14 mouse cellular contexts compared by ENCODE assay signal in the genomic region with DNA sequence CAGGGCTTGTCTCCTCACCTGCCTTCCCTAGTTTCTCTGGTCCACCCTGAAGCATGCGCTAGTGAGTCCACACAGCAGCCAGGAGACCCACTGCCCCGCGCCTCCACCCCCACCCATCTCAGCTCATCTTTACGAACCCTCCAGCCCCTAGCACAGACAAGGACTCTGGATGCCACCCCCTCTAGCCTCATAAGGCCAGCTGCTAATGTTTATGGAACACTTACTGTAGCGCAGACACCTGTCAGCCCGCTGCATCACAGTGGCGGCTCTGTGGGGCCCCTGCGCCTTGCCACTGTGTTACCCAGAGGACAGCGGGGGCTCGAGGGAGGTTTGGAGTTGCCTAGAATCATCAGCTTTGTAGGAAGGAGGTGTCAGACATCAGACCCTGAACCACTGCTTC. TPM values are rescaled to one million over a fixed set of nuclear protein-coding genes. Genes with fewer than 3 reads are reported as not detected.
DNase-seq lines count a peak whose midpoint lies in the region; ATAC-seq and TF ChIP-seq lines count a peak whose summit lies in the region.
"Had no signal": no experiment of that assay in that cellular context is flagged by ENCODE, and none has a peak within 500 bp of the region (broad histone marks: within the 10 kb centered on the region; RNA-seq: fewer than 3 reads in every experiment).

No protein-coding gene starts in this region.

- peaks cover 18% of the 10 kb centered on the region for H3K27me3 ChIP-seq in heart, embryonic 12.5 days (replicated peaks)
- H3K27me3 ChIP-seq in hindbrain, embryonic 11.5 days (ENCODE audit: control insufficient read depth, insufficient read depth, low read length): no peaks in the 10 kb centered on the region
- H3K27me3 ChIP-seq in midbrain, embryonic 13.5 days: no peaks in the 10 kb centered on the region

- no peak for ATAC-seq in heart, embryonic 12.5 days (ENCODE audit: insufficient number of reproducible peaks, low FRiP score)
- ATAC-seq in hindbrain, embryonic 11.5 days (ENCODE audit: low FRiP score): peak; percentile 17
- ATAC-seq in midbrain, embryonic 13.5 days: peak; percentile 65
- ATAC-seq in CD4-positive, CD25-positive, alpha-beta regulatory T cell, adult 4 months: no peak
- ATAC-seq in megakaryocyte progenitor cell, adult 5-6 weeks (replicated peaks; ENCODE audit: poor library complexity): no peak

- no peak for TF ChIP-seq POLR2A in cortical plate, adult 2 months (IDR thresholded peaks at IDR 0.05; ENCODE audit: extremely low read depth, insufficient read depth, low read length)

- no peaks in the 10 kb centered on the region for H3K9me3 ChIP-seq in heart, embryonic 12.5 days (replicated peaks)
- H3K9me3 ChIP-seq in hindbrain, embryonic 11.5 days (ENCODE audit: control insufficient read depth, low read length): no peaks in the 10 kb centered on the region
- no peaks in the 10 kb centered on the region for H3K9me3 ChIP-seq in midbrain, embryonic 13.5 days

- no peak for DNase-seq in heart, adult 8-10 months (ENCODE audit: low spot score)
- DNase-seq in hindbrain, embryonic 11.5 days (ENCODE audit: low spot score): peak; percentile 24
- DNase-seq in embryo, embryonic 9.5 days (ENCODE audit: extremely low spot score): no peak
- DNase-seq: cerebellum, postnatal 36 days; gastrocnemius, adult 2 months; lung, adult 2 months had no signal

- no peaks in the 10 kb centered on the region for H3K36me3 ChIP-seq in heart, embryonic 12.5 days
- no peaks in the 10 kb centered on the region for H3K36me3 ChIP-seq in hindbrain, embryonic 11.5 days (ENCODE audit: control insufficient read depth, insufficient read depth, low read length)
- H3K36me3 ChIP-seq in midbrain, embryonic 13.5 days: no peaks in the 10 kb centered on the region

- no peak overlapping the region for H3K4me3 ChIP-seq in heart, embryonic 12.5 days
- no peak overlapping the region for H3K4me3 ChIP-seq in cortical plate, adult 2 months (ENCODE audit: insufficient read depth, low read length)
- H3K4me3 ChIP-seq in hindbrain, embryonic 11.5 days (ENCODE audit: low read depth, low read length): no peak overlapping the region
- no peak overlapping the region for H3K4me3 ChIP-seq in midbrain, embryonic 13.5 days (replicated peaks)
- H3K4me3 ChIP-seq: gastrocnemius, adult 2 months had no signal

- 25% methylated on average over 10 of the region's 10 CpGs for WGBS in heart, embryonic 12.5 days
- 46% methylated on average over 10 of the region's 10 CpGs for WGBS in hindbrain, embryonic 11.5 days
- WGBS in midbrain, embryonic 13.5 days: 34% methylated on average over 10 of the region's 10 CpGs

- H3K27ac ChIP-seq in heart, embryonic 12.5 days (ENCODE audit: poor library complexity, severe bottlenecking): no peak overlapping the region
- peak overlapping the region; percentile 48 for H3K27ac ChIP-seq in cortical plate, adult 2 months (ENCODE audit: insufficient read depth, low read length)
- H3K27ac ChIP-seq in hindbrain, embryonic 11.5 days (ENCODE audit: low read depth, low read length): peak overlapping the region; percentile 71
- H3K27ac ChIP-seq in midbrain, embryonic 13.5 days: peak overlapping the region; percentile 80
- H3K27ac ChIP-seq: gastrocnemius, adult 2 months had no signal

- no peak for TF ChIP-seq CTCF in cortical plate, adult 2 months (IDR thresholded peaks at IDR 0.05; ENCODE audit: extremely low read depth, insufficient read depth, low read length)

- H3K4me1 ChIP-seq in heart, embryonic 12.5 days (replicated peaks): peaks cover 31% of the 10 kb centered on the region
- H3K4me1 ChIP-seq in cortical plate, adult 2 months (ENCODE audit: control insufficient read depth, insufficient read depth, low read length): no peaks in the 10 kb centered on the region
- peaks cover 14% of the 10 kb centered on the region for H3K4me1 ChIP-seq in hindbrain, embryonic 11.5 days (replicated peaks; ENCODE audit: control insufficient read depth, insufficient read depth, low read length)
- peaks cover 27% of the 10 kb centered on the region for H3K4me1 ChIP-seq in midbrain, embryonic 13.5 days (replicated peaks)

- peak overlapping the region; percentile 12 for H3K4me2 ChIP-seq in heart, embryonic 12.5 days
- no peak overlapping the region for H3K4me2 ChIP-seq in hindbrain, embryonic 11.5 days (replicated peaks; ENCODE audit: low read depth, low read length)
- no peak overlapping the region for H3K4me2 ChIP-seq in midbrain, embryonic 13.5 days (replicated peaks)

- H3K9ac ChIP-seq in heart, embryonic 12.5 days: no peak overlapping the region
- H3K9ac ChIP-seq in hindbrain, embryonic 11.5 days (ENCODE audit: low read depth, low read length): 0 out of 2 replicates have a peak overlapping the region, but pooled peaks have one; percentile 11
- H3K9ac ChIP-seq in midbrain, embryonic 13.5 days (replicated peaks): no peak overlapping the region

RNA-seq across cellular contexts. Expression of gene Pick1, which starts 26.4 kb away (rescaled TPM):
- 33.8 and 37.6 TPM in 2 replicates for polyA plus RNA-seq in heart, embryonic 12.5 days (2016; fragmentation: Nextera tagmentation; extraction: Ambion mirVana)
- 10 to 100 TPM; 23.5 to 29.8 (median 27.3) TPM for total RNA-seq in heart, adult 8-10 months (2022)
- 82.6 and 90.5 TPM in 2 replicates for polyA plus RNA-seq in cortical plate, adult 2 months (2012; rRNA removed)
- 23.5 and 28.0 TPM in 2 replicates for polyA plus RNA-seq in hindbrain, embryonic 11.5 days (2014; fragmentation: Nextera tagmentation; extraction: Ambion mirVana)
- 82.2 and 86.8 TPM in 2 replicates for polyA plus RNA-seq in midbrain, embryonic 13.5 days (2015; fragmentation: Nextera tagmentation; extraction: Ambion mirVana)
- 10 to 100 TPM in 1 of 2 experiments, 1 to 10 TPM in 1; 6.0 to 10.5 TPM for polyA plus RNA-seq in CD4-positive, CD25-positive, alpha-beta regulatory T cell, adult 4 months (2017; shearing (Covaris generic))
- 4.1 and 8.3 TPM in 2 replicates for total RNA-seq in megakaryocyte progenitor cell, adult 5-6 weeks (2015)
- 8.8 and 9.0 TPM in 2 replicates for total RNA-seq in megakaryocyte progenitor cell, adult 5-6 weeks (2017)

RNA-seq across cellular contexts. Expression of gene Gm49486, which starts 26.6 kb away (rescaled TPM):
- 0.49 and 1.0 TPM in 2 replicates for polyA plus RNA-seq in heart, embryonic 12.5 days (2016; fragmentation: Nextera tagmentation; extraction: Ambion mirVana)
- total RNA-seq in heart, adult 8-10 months (2022): 1 to 10 TPM in 3 of 4 experiments, under 1 TPM in 1; 0.63 to 1.5 (median 1.1) TPM
- polyA plus RNA-seq in cortical plate, adult 2 months (2012; rRNA removed): 0.72 and 1.2 TPM in 2 replicates
- 0.35 and 0.68 TPM in 2 replicates for polyA plus RNA-seq in hindbrain, embryonic 11.5 days (2014; fragmentation: Nextera tagmentation; extraction: Ambion mirVana)
- 0.88 and 1.0 TPM in 2 replicates for polyA plus RNA-seq in midbrain, embryonic 13.5 days (2015; fragmentation: Nextera tagmentation; extraction: Ambion mirVana)
- under 1 TPM in 1 of 2 experiments, not detected in 1; 0.52 TPM for polyA plus RNA-seq in CD4-positive, CD25-positive, alpha-beta regulatory T cell, adult 4 months (2017; shearing (Covaris generic))
- 0.22 and 0.46 TPM in 2 replicates for total RNA-seq in megakaryocyte progenitor cell, adult 5-6 weeks (2015)
- not detected in 2 replicates for total RNA-seq in megakaryocyte progenitor cell, adult 5-6 weeks (2017)
- total RNA-seq: hematopoietic stem cell, adult 5-6 weeks had no signal

RNA-seq across cellular contexts. Expression of gene Sox10, which starts 37.5 kb away (rescaled TPM):
- 0.28 and 0.44 TPM in 2 replicates for polyA plus RNA-seq in heart, embryonic 12.5 days (2016; fragmentation: Nextera tagmentation; extraction: Ambion mirVana)
- total RNA-seq in heart, adult 8-10 months (2022): 1 to 10 TPM in 2 of 4 experiments, under 1 TPM in 2; 0.55 to 1.7 (median 0.94) TPM
- 60.8 and 69.3 TPM in 2 replicates for polyA plus RNA-seq in cortical plate, adult 2 months (2012; rRNA removed)
- polyA plus RNA-seq in hindbrain, embryonic 11.5 days (2014; fragmentation: Nextera tagmentation; extraction: Ambion mirVana): 11.4 and 16.8 TPM in 2 replicates
- polyA plus RNA-seq in midbrain, embryonic 13.5 days (2015; fragmentation: Nextera tagmentation; extraction: Ambion mirVana): 0.58 and 0.67 TPM in 2 replicates
- polyA plus RNA-seq in CD4-positive, CD25-positive, alpha-beta regulatory T cell, adult 4 months (2017; shearing (Covaris generic)): not detected
- not detected in 2 replicates for total RNA-seq in megakaryocyte progenitor cell, adult 5-6 weeks (2015)
- not detected in 2 replicates for total RNA-seq in megakaryocyte progenitor cell, adult 5-6 weeks (2017)
- total RNA-seq: hematopoietic stem cell, adult 5-6 weeks; neutrophil, adult 5-6 weeks had no signal

RNA-seq across cellular contexts. Expression of gene Slc16a8, which starts 52.0 kb away (rescaled TPM):
- polyA plus RNA-seq in heart, embryonic 12.5 days (2016; fragmentation: Nextera tagmentation; extraction: Ambion mirVana): 0.36 and 0.65 TPM in 2 replicates
- total RNA-seq in heart, adult 8-10 months (2022): under 1 TPM; 0.46 to 0.78 (median 0.59) TPM
- polyA plus RNA-seq in cortical plate, adult 2 months (2012; rRNA removed): 0.15 TPM in 1 of 2 replicates, not detected in the other
- 0.26 TPM in 1 of 2 replicates, not detected in the other for polyA plus RNA-seq in hindbrain, embryonic 11.5 days (2014; fragmentation: Nextera tagmentation; extraction: Ambion mirVana)
- polyA plus RNA-seq in midbrain, embryonic 13.5 days (2015; fragmentation: Nextera tagmentation; extraction: Ambion mirVana): 0.22 and 0.23 TPM in 2 replicates
- not detected for polyA plus RNA-seq in CD4-positive, CD25-positive, alpha-beta regulatory T cell, adult 4 months (2017; shearing (Covaris generic))
- not detected in 2 replicates for total RNA-seq in megakaryocyte progenitor cell, adult 5-6 weeks (2015)
- total RNA-seq in megakaryocyte progenitor cell, adult 5-6 weeks (2017): not detected in 2 replicates
- total RNA-seq: hematopoietic stem cell, adult 5-6 weeks; layer of hippocampus, postnatal 25 days; neutrophil, adult 5-6 weeks had no signal

Comparison
In these comparisons a context has a peak if more than half of its experiments do, and no peak if none do; other contexts are left out.
1. ATAC-seq: peak in hindbrain, embryonic 11.5 days (single experiment) and midbrain, embryonic 13.5 days (single experiment); none in heart, embryonic 12.5 days (single experiment), CD4-positive, CD25-positive, alpha-beta regulatory T cell, adult 4 months (single experiment) and megakaryocyte progenitor cell, adult 5-6 weeks (single experiment).